Mouse (Mus musculus) heart, adult 18-20 months (tissue): ENCODE results near the gene Gm17428. TPM values are rescaled to one million over a fixed set of nuclear protein-coding genes. Genes with fewer than 3 reads are reported as not detected.
"Not testable (repeated sequence)": the region's sequence is repeated elsewhere in the genome, so short reads cannot be mapped to it uniquely, and the experiment has no call there.

Source experiments
- DNase-seq, 2 experiments: peaks; one replicate each; pipeline ENCODE4 v3.0.0; 2021 to 2022; ENCODE audit warnings: mixed read lengths in 1 of 2
- total RNA-seq, 2 experiments: library from RNA; stranded (reverse); gene quantifications; 2 replicates each; pipeline ENCODE4 v1.2.3; 2021

Gene Gm17428
- total RNA-seq, 2 experiments from 2014 or later: not detected

DNA sequence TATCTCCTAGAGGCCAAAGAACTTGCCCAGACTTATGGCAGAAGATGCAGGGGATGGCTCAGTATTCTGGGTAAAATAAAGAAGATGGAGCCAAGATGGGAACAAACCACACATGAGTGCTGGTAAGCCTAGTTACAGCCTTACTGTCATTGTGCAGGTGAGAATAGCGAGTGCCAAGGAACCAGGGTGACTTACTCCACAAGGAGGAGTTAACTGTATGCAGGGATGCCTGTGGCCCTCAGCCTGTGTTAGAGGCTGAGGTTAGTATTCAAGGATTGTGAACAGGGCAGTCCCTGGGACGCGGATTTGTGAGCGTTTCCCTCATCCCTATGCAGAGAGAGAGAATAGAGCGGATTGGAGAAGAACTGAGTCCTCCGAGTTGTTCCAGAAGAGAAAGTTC, 25.1 kb upstream of the Gm17428 start:
- no peak for DNase-seq

DNA sequence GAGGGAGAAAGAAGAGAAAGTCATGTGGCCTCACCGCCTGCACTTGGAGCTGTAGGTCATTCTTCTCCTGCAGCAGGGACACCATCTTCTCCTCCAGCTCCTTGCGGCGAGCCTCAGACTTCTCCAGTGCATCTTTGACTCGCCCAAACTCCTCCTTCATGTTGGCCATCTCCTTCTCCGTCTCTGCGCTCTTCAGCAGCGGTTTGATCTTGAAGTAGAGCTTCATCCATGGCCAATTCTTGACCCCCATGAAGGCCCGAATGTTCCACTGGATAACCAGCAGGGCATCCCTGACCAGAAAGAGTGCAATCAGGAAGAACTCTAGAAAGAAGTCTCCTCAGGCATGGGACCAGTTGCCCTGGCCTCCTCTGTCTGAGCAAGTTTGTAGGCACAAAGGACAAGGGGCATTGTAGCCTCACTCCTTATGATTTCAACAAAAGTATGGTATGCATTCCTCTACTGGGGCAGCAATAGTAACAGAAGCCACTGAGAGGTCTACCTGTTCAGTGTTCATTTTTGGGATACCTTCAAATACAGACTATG, 23.0 kb upstream of the Gm17428 start:
- no peak for DNase-seq

DNA sequence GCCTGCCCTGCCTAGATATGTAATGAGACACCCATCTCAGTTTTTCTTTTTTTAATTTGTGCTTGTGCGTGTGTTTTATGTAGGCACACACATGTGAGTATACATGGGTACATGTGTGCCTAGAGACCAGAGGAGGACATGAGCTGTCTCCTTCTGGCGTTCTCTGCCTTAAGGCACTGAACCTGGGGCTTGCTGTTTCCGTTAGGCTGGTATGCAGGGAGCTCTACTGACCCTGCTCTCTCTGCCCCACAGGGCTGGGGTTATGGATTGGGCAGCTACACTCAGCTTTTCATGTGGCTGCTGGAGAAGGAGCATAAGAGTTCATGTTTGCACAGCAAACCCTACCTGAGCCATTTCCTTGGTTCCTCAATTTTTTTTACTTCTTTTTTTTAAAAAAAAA, 22.3 kb upstream of the Gm17428 start:
- DNase-seq: no peak

DNA sequence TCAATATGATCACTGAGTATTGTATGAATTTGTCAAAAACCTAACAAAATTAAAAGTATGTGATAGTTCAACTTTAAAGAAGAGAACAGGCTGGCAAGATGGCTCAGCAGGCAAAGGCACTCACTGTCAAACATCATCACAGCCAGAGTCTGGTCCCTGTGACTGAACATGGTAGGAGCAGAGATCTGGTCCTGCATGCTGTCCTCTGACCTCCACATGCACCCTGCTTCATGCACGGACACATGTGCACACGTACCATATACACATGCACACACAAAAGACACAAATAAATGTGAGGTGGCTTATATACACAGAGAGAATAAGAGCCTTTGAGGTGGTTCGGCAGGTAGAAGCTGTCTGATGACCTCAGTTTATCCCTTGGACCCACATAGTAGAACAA, 21.3 kb upstream of the Gm17428 start:
- DNase-seq: no peak

DNA sequence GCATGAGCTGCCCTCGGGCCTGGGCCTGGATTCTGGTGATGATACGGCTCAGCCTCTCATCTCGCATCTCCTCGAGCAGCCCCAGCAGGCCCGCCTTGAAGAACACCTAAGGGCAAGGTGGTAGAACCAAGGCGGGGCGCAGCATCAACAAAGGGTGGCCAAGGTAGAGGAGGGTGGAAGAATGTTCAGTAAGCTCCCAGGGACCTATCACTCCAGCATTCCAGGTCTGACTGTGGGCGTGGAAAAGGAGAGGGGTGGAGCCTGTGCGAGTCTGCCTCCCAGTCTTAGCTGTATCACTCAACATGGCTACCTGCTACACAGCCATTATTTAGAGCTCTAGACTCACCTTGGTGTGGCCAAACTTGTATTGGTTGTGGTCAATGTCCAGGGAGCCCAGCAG, 20.2 kb upstream of the Gm17428 start:
- peak in 1 of 2 experiments; percentile 49 for DNase-seq

DNA sequence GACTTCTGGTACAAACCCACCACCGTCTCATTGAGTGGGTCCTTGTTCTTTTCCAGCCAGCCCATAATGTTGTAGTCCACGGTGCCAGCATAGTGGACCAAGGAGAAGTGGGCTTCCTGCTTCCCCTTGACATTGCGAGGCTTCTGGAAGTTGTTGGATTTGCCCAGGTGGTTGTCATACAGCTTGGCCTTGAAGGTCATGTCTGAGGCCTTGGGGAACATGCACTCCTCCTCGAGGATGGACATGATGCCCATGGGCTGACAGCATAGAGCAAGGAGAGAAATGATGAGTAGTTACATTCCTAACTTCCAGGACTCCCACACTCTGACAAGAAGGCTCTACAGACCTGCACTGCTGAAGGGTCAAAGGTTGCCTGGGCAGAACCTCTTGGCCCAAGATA, 18.2 kb upstream of the Gm17428 start:
- DNase-seq: no peak

DNA sequence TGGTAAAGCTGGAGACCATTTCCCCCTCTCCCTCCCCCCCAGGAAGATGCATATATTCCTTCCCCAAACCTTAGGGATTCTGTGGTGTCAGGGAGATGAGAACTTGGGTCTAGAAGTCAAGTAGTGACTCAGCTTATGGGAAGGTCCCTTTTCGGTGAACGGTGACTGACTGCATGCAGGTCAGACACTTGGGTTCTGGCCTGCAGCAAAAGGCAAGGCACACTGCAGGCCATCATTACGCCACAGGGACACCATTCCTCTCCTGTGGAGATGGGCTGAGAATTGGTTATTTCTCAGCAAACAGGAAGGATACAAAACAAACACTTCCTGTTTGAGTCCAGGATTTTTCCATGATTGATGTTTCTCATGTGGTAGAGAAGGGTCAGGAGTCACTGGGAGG, 17.5 kb upstream of the Gm17428 start:
- DNase-seq: no peak

DNA sequence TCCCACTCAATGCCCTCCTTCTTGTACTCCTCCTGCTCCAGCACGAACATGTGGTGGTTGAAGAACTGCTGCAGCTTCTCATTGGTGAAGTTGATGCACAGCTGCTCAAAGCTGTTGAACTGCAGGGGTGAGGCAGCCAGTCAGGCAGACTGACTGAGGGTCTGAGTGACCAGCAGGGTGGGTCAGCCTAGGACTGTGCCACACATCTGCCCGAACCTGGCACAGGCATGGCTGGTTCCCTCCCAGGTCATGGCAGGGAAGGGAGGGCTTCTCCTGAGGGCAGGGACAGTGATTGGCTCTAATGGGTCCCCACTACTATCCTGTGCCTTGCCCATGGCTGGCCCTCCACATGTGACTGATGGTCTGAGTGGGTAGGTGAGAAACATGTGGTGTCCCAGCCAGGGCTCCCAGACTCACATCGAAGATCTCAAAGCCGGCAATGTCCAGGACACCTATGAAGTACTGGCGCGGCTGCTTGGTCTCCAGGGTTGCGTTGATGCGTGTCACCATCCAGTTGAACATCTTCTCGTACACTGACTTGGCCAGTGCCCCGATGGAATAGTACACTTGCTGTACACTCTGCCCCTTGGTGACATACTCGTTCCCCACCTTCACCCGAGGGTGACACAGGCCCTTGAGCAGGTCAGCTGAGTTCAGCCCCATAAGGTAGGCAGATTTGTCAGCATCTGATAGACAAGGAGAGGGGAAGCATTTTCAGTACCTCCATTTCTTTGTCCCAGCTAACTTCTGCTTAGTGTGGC, 16.7 kb upstream of the Gm17428 start:
- DNase-seq: peak in 1 of 2 experiments; percentile 51

DNA sequence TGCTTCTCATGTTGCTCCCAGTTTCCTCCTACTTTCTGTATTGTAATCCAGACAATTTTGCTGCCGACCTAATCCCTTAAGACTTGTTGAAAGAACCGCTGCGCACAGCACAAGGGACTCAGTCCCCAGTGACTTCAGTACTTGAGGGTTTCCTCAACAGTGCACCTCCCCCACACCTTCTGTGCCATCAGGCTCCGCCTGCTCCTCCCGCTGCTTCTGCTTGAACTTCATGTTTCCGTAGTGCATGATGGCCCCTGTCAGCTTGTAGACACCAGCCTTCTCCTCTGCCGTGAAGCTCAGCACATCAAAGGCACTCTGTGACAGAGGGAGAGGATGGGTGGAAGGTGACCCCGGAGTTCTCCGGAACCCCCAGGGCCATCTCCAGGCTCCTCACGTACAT, 16.0 kb upstream of the Gm17428 start:
- DNase-seq: no peak

DNA sequence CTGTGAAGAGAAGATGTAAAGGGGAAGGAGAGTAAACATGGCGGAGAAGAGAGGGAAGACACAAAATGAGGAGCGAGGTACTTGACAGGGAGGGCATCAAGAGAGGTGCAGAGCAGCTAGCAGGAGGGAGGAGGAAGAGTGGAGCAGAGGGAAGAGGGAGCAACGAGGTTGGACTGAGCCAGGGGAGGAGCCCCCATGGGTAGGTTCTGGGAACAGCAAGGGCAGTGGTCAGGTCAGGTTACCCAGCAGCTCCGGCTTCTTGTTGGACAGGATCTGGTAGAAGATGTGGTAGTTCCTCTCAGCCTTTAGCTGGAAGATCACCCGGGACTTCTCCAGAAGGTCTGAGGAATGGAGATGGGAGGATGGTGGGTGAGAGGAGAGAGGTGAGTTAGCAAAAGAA, 15.2 kb upstream of the Gm17428 start:
- DNase-seq: peak in 1 of 2 experiments; percentile 31

DNA sequence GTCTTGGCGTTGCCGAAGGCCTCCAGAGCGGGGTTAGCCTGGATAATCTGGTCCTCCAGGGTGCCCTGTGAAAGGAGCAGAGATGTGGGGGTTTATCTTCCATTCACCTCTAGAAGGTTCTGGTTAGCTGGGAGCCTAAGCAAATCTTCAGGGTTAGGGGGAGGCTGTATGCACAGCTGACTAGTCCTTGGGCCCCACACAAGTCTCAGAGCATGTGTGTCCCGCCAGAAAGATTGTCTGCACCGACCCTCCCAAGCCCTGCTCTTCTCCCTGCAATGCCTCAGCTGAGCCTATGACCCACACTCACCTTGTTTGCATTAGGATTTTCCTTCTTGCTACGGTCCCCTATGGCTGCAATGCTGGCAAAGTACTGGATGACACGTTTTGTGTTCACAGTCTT, 14.0 kb upstream of the Gm17428 start:
- no peak for DNase-seq

DNA sequence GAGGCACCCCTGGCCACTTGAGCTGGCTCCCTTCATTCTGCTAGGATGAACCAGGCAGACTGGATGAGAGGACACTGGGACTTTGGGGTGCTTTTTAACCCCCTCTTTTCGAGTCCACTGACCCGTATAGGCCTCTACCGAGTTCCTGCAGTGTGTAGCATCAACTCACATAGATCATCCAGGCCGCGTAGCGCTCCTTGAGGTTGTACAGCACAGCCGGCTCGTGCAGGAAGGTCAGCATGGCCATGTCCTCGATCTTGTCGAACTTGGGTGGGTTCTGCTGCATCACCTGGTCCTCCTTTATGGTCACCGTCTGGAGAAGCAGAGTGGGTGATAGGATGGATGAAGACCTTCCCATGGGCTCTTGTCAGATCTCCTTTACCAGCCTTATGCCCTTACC, 13.0 kb upstream of the Gm17428 start:
- DNase-seq: no peak

DNA sequence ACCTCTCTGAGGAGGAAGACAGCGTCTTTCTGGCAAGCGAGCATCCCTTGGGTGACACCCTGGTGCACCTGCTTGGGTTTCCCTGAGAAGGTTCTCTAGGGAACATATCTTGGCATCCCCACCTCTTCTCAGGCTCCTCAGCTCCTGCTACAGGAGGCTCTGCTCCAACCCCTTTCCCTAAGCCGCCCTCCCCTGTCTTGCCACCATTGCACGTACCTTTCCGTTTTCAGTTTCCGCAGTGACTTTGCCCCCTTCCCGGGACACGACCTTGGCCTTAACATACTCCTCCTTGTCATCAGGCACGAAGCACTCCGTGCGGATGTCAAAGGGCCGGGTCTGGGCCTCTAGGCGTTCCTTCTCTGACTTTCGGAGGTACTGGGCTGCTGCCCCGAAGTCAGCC, 11.7 kb upstream of the Gm17428 start:
- no peak for DNase-seq

DNA sequence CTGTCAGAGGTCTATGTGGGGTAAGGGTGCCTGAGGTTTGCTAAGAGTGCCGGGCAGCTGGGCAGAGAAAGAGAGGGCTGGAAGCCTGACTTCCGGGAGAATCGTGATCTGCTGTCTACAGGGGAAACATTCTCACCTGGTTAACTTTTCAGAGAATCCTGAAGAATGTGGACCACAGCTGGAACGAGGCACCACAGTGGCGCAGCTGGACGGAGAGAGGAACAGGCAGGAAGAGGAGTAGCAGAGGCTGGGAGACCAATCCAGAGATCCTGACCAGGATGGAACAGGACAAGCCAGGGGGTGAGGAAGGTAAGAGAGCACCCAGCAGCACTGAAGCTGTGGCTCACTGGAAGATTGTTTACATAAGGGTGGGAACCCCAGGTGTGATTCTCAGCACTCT, 11.1 kb upstream of the Gm17428 start:
- no peak for DNase-seq

DNA sequence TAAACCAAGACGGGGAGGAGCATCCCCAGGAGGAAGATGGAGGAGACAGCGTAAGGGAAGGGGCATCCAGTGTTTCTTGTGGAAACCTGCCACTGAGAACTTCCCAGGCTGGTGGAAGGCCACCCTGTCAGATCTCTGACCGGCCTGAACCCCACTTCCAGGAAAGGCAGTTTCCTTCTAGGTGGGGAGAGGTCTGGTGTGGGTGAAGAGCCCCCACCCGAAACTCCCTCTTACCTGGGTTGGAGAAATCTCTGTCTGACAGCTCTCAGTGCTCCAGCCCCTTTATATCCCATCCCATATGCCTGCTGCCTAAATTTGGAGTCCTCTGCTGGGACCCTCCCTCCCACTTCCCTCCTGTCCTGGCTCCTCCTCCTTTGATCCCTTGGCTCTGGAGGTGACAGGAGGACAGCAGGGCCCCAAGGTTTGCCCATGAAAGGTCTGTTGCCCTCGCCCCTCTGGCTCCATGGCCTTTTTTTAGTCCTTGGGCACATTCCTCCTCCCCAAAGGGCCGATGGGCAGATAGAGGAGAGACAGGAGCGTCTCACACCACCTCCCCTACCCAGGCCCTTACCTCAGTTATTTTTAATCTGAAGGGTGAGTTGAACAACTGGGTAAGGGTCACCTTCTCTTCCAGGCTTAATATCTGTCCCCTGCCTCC, 10.3 kb upstream of the Gm17428 start, which contains the start of gene Myh6:
Gene Myh6 (minus strand): TSS at position 608 of the 658 bp plus-strand sequence.
- peak; percentile 79 to 87 for DNase-seq

DNA sequence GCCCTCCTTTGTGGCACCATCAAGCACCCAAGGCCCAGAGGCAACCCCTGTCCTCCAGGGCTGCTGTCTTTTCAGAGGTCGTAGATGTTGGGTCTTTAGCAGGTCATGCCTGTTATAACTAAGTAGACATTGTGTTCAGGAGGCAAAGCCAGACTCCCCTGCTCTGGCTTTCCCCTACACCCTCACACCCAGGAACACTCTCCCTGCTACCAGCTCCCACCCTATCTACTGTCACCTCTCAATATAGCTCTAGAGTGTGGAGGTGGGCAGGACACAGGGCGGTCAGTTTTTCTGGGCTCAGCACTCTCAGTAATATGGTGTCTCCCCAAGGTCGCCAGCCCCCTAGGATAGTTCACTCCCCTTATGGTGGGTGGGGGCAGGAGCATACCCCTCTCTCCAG, 8.9 kb upstream of the Gm17428 start:
- peak; percentile 60 to 74 for DNase-seq

DNA sequence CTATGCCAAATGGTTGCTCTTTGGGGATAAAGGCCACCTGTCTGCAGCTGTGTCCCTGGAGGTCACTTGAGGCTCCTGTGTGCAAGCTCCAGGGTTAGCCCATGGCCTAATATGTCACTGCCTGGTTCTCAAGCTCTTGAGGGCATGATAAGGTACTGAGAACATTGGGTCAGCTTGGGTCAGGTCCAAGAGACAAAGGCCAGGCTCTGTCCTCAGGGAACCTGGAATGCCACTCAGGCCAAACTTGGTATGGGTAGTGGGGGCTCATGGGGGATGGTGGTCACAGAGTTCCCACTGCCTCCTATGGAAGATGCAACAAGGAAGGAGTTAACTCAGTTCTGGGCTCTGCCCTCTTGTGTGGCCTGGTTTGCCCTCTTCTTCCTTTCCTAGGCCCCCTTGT, 8.4 kb upstream of the Gm17428 start:
- DNase-seq: peak; percentile 79 to 90

DNA sequence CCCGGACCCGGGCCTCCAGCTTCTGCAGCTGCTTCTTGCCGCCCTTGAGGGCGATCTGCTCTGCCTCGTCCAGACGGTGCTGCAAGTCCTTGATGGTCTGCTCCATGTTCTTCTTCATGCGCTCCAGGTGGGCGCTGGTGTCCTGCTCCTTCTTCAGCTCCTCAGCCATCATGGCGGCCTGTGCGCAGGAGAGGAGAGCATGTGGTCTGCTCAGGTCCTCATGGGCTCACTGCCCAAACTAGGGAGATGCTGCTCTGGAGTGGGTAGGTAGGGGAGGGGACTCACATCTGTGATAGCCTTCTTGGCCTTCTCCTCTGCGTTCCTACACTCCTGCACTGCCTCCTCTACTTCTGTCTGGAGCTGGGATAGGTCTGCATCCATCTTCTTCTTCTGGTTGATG, 3.9 kb upstream of the Gm17428 start:
- DNase-seq: not testable (repeated sequence)

DNA sequence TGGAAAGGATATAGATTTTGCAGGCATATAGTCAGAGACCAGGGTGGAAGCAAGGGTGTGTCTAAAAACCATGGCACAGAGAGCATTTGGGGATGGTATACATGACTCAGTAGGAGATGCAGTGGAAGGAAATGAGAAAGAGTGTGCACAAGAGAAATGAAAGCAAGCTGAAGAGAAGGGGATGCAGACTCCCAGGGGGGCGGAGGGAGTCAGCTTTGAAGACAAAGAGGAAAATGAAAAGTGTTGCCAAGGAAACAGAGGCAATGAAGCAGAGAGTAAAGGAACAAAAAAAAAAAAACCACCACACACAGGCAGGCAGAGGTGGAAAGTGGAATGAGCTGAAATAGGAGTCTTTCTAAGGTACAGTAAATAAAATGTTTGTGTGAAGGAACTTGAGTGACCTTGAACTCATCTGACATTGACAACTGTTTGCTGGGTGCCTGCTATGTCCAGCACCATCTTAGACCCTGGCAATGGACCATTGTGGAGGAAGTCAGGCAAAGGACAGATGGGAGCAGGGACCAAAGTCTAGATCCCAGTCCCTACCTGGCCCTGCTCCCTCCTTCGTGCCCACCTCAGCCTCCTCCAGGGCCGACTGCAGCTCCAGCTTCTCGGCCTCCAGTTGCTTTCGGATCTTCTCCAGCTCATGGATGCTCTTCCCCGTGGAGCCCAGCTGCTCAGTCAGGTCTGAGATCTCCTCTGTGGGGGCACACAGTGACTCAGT, 2.5 kb upstream of the Gm17428 start:
- DNase-seq: no peak

DNA sequence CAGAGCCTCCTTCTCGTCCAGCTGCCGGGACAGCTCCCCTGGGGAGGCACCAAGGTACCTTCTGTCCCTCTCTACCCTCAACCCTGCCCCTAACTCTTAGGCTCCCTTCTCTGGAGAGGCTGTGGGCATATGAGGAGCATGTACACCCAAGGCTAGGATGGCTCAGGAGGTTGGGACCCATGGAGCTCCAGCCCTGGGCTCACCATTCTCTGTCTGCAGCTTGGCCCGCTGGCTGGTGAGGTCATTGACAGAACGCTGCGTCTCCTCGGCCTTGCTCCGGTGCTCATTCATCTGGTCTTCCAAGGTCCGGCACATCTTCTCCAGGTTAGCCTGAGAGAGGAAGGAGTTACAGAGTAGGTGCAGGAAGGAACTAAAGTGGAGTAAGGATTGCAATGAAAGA, 1.9 kb downstream of the Gm17428 start:
- DNase-seq: no peak

DNA sequence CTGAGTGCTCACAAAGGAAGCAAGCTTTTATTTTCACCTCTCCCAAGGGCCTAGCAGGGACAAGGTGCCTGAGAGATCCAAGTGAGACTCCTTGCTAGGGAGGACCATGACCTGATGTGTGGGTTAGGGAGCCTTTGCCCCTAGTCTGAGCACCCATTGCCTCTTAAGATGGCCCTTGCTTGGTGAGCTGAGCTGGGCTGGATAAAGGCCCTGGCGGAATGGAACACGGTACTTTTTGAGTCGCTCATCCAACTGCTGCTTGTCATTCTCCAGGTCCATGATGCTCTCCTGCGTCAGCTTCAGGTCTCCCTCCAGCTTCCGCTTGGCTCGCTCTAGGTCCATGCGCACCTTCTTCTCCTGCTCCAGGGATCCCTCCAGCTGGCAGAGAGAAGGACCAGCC, 5.2 kb downstream of the Gm17428 start:
- DNase-seq: no peak

DNA sequence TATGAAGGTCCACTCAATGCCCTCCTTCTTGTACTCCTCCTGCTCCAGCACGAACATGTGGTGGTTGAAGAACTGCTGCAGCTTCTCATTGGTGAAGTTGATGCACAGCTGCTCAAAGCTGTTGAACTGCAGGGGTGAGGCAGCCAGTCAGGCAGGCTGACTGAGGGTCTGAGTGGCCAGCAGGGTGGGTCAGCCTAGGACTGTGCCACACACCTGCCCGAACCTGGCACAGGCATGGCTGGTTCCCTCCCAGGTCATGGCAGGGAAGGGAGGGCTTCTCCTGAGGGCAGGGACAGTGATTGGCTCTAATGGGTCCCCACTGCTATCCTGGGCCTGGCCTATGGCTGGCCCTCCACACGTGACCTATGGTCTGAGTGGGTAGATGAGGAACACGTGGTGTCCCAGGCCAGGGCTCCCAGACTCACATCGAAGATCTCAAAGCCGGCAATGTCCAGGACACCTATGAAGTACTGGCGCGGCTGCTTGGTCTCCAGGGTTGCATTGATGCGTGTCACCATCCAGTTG, 11.7 kb downstream of the Gm17428 start:
- not testable (repeated sequence) for DNase-seq

DNA sequence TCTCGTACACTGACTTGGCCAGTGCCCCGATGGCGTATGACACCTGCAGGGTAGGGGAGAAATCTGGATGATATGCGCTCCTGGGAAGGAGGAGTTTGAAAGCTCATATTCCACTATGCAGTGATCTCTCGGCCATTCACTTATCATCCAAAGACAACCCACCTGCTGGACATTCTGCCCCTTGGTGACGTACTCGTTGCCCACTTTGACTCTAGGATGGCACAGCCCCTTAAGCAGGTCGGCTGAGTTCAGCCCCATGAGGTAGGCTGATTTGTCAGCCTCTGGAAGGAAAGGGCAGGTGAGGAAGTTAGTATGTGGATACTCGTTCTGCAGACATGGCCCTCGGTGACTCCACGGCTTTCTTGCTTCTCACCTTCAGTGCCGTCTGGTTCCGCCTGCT, 12.1 kb downstream of the Gm17428 start:
- no peak for DNase-seq
